Mouse (Mus musculus): ENCODE data around the gene Meig1. TPM values are rescaled to one million over a fixed set of nuclear protein-coding genes. Genes with fewer than 3 reads are reported as not detected.

Meig1 gene
- 1 to 10 TPM in 1 of 2 experiments, not detected in 1; 1.1 TPM for polyA plus RNA-seq (2017; shearing (Covaris generic))

DNA sequence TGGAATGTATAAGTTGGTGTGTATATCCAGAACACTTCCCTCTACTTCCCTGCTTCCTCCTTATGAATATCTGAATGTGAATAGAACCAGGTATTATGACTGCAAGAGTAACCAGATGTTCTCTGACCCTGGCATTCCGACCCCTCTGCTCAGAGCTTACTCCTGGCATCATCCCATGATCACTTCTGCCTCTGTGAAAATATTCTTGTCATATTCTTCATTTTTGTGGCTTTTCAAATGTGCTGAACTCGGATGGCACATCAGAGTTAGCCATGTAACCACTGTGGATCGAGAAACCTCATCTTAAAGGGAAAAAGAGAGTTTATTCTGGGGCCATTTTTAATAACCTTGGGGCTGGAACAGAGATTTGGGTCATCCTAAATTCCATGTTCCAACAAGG is at the start of gene Meig1:
Gene Meig1, minus strand, starts transcription at position 101 of the 400 bp plus-strand sequence.

GRCm38 (mm10) chr2:3423841-3424578 is 1.6 kb upstream of the Meig1 start, which contains the start of gene Dclre1c:
TSS of gene Dclre1c (plus strand) at chr2:3424131.

DNA sequence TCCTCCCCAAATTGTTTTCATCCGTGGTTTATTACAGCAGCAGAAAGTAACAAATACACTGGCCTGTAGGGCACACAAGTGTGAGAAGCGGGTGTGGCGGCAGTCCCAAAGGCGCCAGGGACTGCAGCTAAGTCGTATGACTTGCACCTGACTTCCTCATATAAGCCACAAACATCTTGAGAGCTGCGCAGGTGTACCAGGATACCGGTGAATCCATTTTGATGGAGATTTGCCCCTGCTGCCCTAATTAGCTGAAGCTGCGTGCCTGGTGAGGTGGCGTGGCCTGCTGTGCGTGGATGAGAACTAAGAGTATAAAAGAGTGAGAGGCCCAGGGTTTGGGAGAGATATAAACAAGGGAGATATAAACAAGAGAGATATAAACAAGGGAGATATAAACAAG is 25.3 kb downstream of the Meig1 start, which contains the start of gene Olah:
Gene Olah, minus strand, starts transcription at position 101 of the 400 bp plus-strand sequence.

Other genes starting within 250 kb of the Meig1 start
- gene Nmt2, start 138.4 kb downstream of the Meig1 start, polyA plus RNA-seq (2017; shearing (Covaris generic)) = 10 to 100 TPM; 11.6 to 11.8 TPM
- 10 to 100 TPM; 18.3 to 21.7 TPM for gene Rpp38, start 90.0 kb downstream of the Meig1 start, polyA plus RNA-seq (2017; shearing (Covaris generic))
- 1 to 10 TPM in 1 of 2 experiments, under 1 TPM in 1; 0.31 to 1.1 TPM for gene Acbd7, start 86.5 kb downstream of the Meig1 start, polyA plus RNA-seq (2017; shearing (Covaris generic))
- gene Olah, start 25.4 kb downstream of the Meig1 start, polyA plus RNA-seq (2017; shearing (Covaris generic)) = under 1 TPM; 0.11 to 0.53 TPM
- 10 to 100 TPM; 15.9 to 18.9 TPM for gene Dclre1c, start 1.5 kb upstream of the Meig1 start, polyA plus RNA-seq (2017; shearing (Covaris generic))
- gene Suv39h2, start 52.4 kb upstream of the Meig1 start, polyA plus RNA-seq (2017; shearing (Covaris generic)) = 1 to 10 TPM; 1.1 to 2.2 TPM
- 1 to 10 TPM; 4.1 to 6.4 TPM for gene Gm45902, start 90.1 kb upstream of the Meig1 start, polyA plus RNA-seq (2017; shearing (Covaris generic))
- 10 to 100 TPM; 91.6 to 95.8 TPM for gene Hspa14, start 90.2 kb upstream of the Meig1 start, polyA plus RNA-seq (2017; shearing (Covaris generic))
- under 1 TPM; 0.39 to 0.47 TPM for gene Cdnf, start 90.4 kb upstream of the Meig1 start, polyA plus RNA-seq (2017; shearing (Covaris generic))
- gene Fam107b, start 147.8 kb upstream of the Meig1 start, polyA plus RNA-seq (2017; shearing (Covaris generic)) = 100 to 1,000 TPM; 371 to 404 TPM

All from inflammation-experienced regulatory T-cells (primary cell).